Mouse (Mus musculus): ENCODE data around the gene H2-Ke6. TPM values are rescaled to one million over a fixed set of nuclear protein-coding genes. Genes with fewer than 3 reads are reported as not detected.
A peak's percentile ranks its signal among the peaks of the same experiment; 100 is the strongest.

The H2-Ke6 gene
- polyA plus RNA-seq, 1 experiment from 2014 or later: 51.6 TPM

DNA sequence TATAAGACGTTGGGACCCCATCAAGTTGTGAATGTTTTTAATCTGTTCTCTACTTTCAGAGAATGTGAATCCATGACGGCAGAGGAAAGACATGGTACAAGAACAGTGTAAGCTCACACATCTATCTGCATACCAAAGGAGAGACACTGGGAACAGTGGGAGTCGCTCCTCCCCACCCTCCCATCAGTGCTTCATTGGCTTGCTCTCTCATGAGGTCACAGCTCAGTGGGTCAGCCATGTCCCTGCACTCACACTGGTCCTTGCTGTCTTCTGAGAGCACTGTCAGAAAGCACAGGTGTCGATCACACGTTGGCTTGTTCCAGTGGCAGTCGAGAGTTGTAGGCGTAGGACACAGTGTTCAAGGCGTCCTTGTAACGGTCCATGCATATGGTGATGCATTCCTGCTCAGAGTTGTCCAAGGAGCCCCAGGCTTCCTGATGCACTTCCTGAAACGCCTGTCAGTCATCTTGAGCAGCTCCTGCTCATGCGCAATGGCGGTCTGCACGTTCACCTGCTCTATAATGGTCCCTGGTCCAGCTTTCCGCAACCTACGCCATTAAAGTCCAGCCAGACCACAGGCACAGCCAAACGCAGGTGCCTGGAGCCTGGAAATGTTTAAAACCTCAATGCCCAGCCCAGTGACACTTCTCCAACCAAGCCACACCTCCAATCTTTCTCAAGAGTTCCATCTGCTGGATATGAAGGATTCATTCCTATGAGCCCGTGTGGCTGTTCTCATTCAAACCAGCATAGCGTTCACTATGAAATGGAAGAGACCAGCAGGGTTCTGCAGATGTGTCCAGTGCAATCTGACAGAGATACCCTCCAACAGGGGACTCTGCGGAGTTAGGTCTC, 47.5 kb downstream of the H2-Ke6 start:
- H3K9ac ChIP-seq (replicated peaks): no peak overlapping the region
- 72% methylated on average over 19 of the region's 19 CpGs for WGBS (ENCODE audit: insufficient replicate concordance)
- H3K36me3 ChIP-seq (replicated peaks; ENCODE audit: insufficient read depth, low read length): no peaks in the 10 kb centered on the region
- no peak for TF ChIP-seq CTCF (IDR thresholded peaks at IDR 0.05; ENCODE audit: low read depth)
- no peak for TF ChIP-seq EP300 (IDR thresholded peaks at IDR 0.05; ENCODE audit: low read depth)
- peaks cover 7% of the 10 kb centered on the region; the same call in 1 of the 2 replicates for H3K27me3 ChIP-seq (ENCODE audit: insufficient read depth, low read length)
- ATAC-seq (no peak), DNase-seq (no peak)
- H3K4me2 ChIP-seq (ENCODE audit: low read depth, low read length): peak overlapping the region; percentile 74; the same call in 1 of the 2 replicates
- H3K4me1 ChIP-seq (ENCODE audit: insufficient read depth): peaks cover 26% of the 10 kb centered on the region
- H3K27ac ChIP-seq (ENCODE audit: low read depth): peak overlapping the region; percentile 91
- no peaks in the 10 kb centered on the region for H3K9me3 ChIP-seq (ENCODE audit: low read length)
- H3K4me3 ChIP-seq (ENCODE audit: low read depth, low read length): no peak overlapping the region

DNA sequence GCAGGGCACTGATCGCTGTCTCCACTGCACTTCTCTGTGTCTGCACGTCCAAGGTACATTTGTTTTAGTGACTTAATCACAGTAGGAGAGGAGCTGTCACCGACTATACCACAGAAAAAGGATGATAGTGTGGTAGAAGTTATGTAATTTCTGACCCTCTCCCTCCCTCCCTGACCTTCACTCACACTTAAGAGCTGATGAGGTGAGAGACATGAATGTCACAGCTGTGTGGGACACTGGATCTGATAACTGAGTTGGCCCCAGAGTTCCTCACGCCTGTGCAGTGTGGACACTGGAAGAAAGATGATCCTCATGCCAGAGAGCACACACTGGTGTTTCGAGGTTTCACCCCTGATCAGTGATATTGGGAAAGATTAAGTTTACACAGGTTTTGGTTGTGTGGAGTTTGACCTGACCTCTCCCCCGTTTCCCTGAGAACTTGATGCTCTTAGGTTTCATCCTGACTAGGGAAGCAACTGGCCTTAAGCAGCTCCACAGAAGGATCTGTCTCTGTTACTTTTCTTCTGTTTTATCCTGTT, 48.3 kb downstream of the H2-Ke6 start:
- 50% methylated on average over 6 of the region's 6 CpGs for WGBS (ENCODE audit: insufficient replicate concordance)
- peaks cover 7% of the 10 kb centered on the region; the same call in 1 of the 2 replicates for H3K27me3 ChIP-seq (ENCODE audit: insufficient read depth, low read length)
- no peaks in the 10 kb centered on the region for H3K36me3 ChIP-seq (replicated peaks; ENCODE audit: insufficient read depth, low read length)
- peak overlapping the region; percentile 90; the same call in 1 of the 2 replicates for H3K4me2 ChIP-seq (ENCODE audit: low read depth, low read length)
- DNase-seq: no peak
- ATAC-seq: peak; percentile 8; the same call in 1 of the 2 replicates
- H3K9me3 ChIP-seq (ENCODE audit: low read length): no peaks in the 10 kb centered on the region
- H3K4me3 ChIP-seq (ENCODE audit: low read depth, low read length): no peak overlapping the region
- H3K27ac ChIP-seq (ENCODE audit: low read depth): peak overlapping the region; percentile 91
- TF ChIP-seq EP300 (IDR thresholded peaks at IDR 0.05; ENCODE audit: low read depth): no peak
- TF ChIP-seq CTCF (IDR thresholded peaks at IDR 0.05; ENCODE audit: low read depth): no peak
- peak overlapping the region; percentile 68; the same call in 1 of the 2 replicates for H3K9ac ChIP-seq (replicated peaks)
- H3K4me1 ChIP-seq (ENCODE audit: insufficient read depth): peaks cover 26% of the 10 kb centered on the region

DNA sequence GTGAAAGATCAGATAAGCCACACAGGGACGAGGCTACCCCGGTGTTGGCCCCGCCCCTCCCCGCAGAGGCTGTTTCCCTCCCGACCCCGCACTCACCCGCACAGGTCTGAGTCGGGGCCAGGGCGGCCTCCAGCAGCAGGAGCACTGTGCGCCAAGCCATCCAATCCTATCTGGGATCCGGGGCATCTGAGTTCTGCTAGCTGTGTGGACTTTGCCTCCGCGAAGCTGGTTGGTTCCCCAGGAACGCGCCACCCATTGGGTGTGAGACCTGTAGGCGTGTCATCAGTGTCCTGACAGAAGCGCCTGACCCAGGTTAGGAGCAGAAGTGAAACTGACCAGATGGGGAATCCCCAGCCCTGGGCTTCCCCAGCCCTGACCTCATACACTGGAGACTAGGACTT, 49.2 kb downstream of the H2-Ke6 start:
- Histone ChIP-seq H3K36me3 (replicated peaks; ENCODE audit: insufficient read depth, low read length) (no peaks in the 10 kb centered on the region), H3K27ac (ENCODE audit: low read depth) (peak overlapping the region; percentile 91)
- ATAC-seq: peak; percentile 89

DNA sequence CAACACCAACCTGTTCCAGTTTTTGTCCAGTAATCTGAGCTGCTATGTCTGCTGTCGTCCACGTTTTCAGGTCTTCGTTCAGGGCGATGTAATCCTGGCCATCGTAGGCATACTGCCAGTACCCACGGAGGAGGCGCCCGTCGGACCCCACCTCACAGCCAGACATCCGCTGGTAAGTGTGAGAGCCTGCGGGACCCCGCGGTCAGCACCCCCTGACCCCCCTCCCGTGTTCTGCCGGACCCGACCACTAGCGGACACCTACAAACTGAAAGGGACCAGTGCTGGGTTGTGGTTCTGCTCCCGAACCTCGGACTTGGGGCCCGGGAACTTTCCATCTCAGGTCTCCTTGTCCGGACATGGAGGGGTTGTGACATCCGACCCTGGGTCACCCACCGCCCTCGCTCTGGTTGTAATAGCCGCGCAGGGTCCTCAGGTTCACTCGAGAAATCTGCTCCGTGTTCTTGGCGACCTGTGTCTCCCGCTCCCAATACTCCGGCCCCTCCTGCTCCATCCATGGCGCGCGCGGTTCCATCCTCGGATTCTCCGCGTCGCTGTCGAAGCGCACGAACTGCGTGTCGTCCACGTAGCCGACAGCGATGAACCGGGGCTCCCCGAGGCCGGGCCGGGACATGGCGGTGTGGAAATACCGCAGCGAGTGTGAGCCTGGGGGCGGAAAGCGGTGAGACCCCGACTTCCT, 49.9 kb downstream of the H2-Ke6 start:
- no peak for TF ChIP-seq CTCF (IDR thresholded peaks at IDR 0.05; ENCODE audit: low read depth)
- H3K4me3 ChIP-seq (ENCODE audit: low read depth, low read length): peak overlapping the region; percentile 68
- no peaks in the 10 kb centered on the region for H3K9me3 ChIP-seq (ENCODE audit: low read length)
- peak; percentile 3 for ATAC-seq
- DNase-seq: no peak
- peaks cover 7% of the 10 kb centered on the region; the same call in 1 of the 2 replicates for H3K27me3 ChIP-seq (ENCODE audit: insufficient read depth, low read length)
- WGBS (ENCODE audit: insufficient replicate concordance): 3% methylated on average over 57 of the region's 57 CpGs
- peak overlapping the region; percentile 68 for H3K9ac ChIP-seq (replicated peaks)
- H3K4me1 ChIP-seq (ENCODE audit: insufficient read depth): peaks cover 26% of the 10 kb centered on the region
- peak overlapping the region; percentile 91 for H3K27ac ChIP-seq (ENCODE audit: low read depth)
- no peaks in the 10 kb centered on the region for H3K36me3 ChIP-seq (replicated peaks; ENCODE audit: insufficient read depth, low read length)
- peak overlapping the region; percentile 90 for H3K4me2 ChIP-seq (ENCODE audit: low read depth, low read length)

More for the DNA sequence above, 49.2 kb downstream of the H2-Ke6 start:
- peak overlapping the region; percentile 90 for H3K4me2 ChIP-seq (ENCODE audit: low read depth, low read length)
- H3K4me3 ChIP-seq (ENCODE audit: low read depth, low read length): peak overlapping the region; percentile 68
- H3K9ac ChIP-seq (replicated peaks): peak overlapping the region; percentile 68
- peaks cover 26% of the 10 kb centered on the region for H3K4me1 ChIP-seq (ENCODE audit: insufficient read depth)
- H3K27me3 ChIP-seq (ENCODE audit: insufficient read depth, low read length): peaks cover 7% of the 10 kb centered on the region; the same call in 1 of the 2 replicates
- H3K9me3 ChIP-seq (ENCODE audit: low read length): no peaks in the 10 kb centered on the region
- TF ChIP-seq EP300 (IDR thresholded peaks at IDR 0.05; ENCODE audit: low read depth) (peak; percentile 62), CTCF (IDR thresholded peaks at IDR 0.05; ENCODE audit: low read depth) (no peak)
- WGBS (ENCODE audit: insufficient replicate concordance): under 1% methylated on average over 16 of the region's 17 CpGs
- DNase-seq: peak; percentile 89

MicroRNAs encoded within 50 kb of the gene (microRNA counts, 519-probe panel; counts per million panel counts)
- not detected for microRNA mmu-miR-219

Small RNA genes within 50 kb of the gene (microRNA-seq; reads per million reads assigned to microRNA genes)
- gene Mir219a-1: not detected
- not detected for gene Mir219c

Other genes with a start within 250 kb of the H2-Ke6 start
- 64.4 and 93.5 TPM in 2 replicates for gene Angptl4, start 246.2 kb downstream of the H2-Ke6 start, polyA plus RNA-seq (2015; fragmentation: Nextera tagmentation; extraction: Ambion mirVana)
- gene Kank3, start 217.5 kb downstream of the H2-Ke6 start, polyA plus RNA-seq (2015; fragmentation: Nextera tagmentation; extraction: Ambion mirVana): 9.4 and 10.6 TPM in 2 replicates
- 699 and 710 TPM in 2 replicates for gene Rps28, start 203.5 kb downstream of the H2-Ke6 start, polyA plus RNA-seq (2015; fragmentation: Nextera tagmentation; extraction: Ambion mirVana)
- gene Ndufa7, start 203.5 kb downstream of the H2-Ke6 start, polyA plus RNA-seq (2015; fragmentation: Nextera tagmentation; extraction: Ambion mirVana): 379 and 389 TPM in 2 replicates
- 16.6 and 17.4 TPM in 2 replicates for gene Cd320, start 185.0 kb downstream of the H2-Ke6 start, polyA plus RNA-seq (2015; fragmentation: Nextera tagmentation; extraction: Ambion mirVana)
- not detected in 2 replicates for gene Gm7029, start 154.2 kb downstream of the H2-Ke6 start, polyA plus RNA-seq (2015; fragmentation: Nextera tagmentation; extraction: Ambion mirVana)
- gene Kifc1, start 137.4 kb downstream of the H2-Ke6 start, polyA plus RNA-seq (2015; fragmentation: Nextera tagmentation; extraction: Ambion mirVana): 2.6 and 3.6 TPM in 2 replicates
- 0.41 and 0.54 TPM in 2 replicates for gene Platr17, start 122.9 kb downstream of the H2-Ke6 start, polyA plus RNA-seq (2015; fragmentation: Nextera tagmentation; extraction: Ambion mirVana)
- gene Daxx, start 118.6 kb downstream of the H2-Ke6 start, polyA plus RNA-seq (2015; fragmentation: Nextera tagmentation; extraction: Ambion mirVana): 12.6 and 13.0 TPM in 2 replicates
- gene Tapbp, start 112.2 kb downstream of the H2-Ke6 start, polyA plus RNA-seq (2015; fragmentation: Nextera tagmentation; extraction: Ambion mirVana): 47.0 and 47.9 TPM in 2 replicates
- gene Zbtb22, start 112.2 kb downstream of the H2-Ke6 start, polyA plus RNA-seq (2015; fragmentation: Nextera tagmentation; extraction: Ambion mirVana): 7.1 and 7.9 TPM in 2 replicates
- gene Rgl2, start 98.5 kb downstream of the H2-Ke6 start, polyA plus RNA-seq (2015; fragmentation: Nextera tagmentation; extraction: Ambion mirVana): 6.8 and 7.4 TPM in 2 replicates
- 82.2 and 85.5 TPM in 2 replicates for gene Pfdn6, start 87.7 kb downstream of the H2-Ke6 start, polyA plus RNA-seq (2015; fragmentation: Nextera tagmentation; extraction: Ambion mirVana)
- gene Wdr46, start 87.4 kb downstream of the H2-Ke6 start, polyA plus RNA-seq (2015; fragmentation: Nextera tagmentation; extraction: Ambion mirVana): 12.7 and 12.8 TPM in 2 replicates
- gene B3galt4, start 76.6 kb downstream of the H2-Ke6 start, polyA plus RNA-seq (2015; fragmentation: Nextera tagmentation; extraction: Ambion mirVana): 2.2 and 2.4 TPM in 2 replicates
- gene Vps52, start 72.2 kb downstream of the H2-Ke6 start, polyA plus RNA-seq (2015; fragmentation: Nextera tagmentation; extraction: Ambion mirVana): 12.5 and 13.4 TPM in 2 replicates
- 1,510 and 1,549 TPM in 2 replicates for gene Rps18, start 72.1 kb downstream of the H2-Ke6 start, polyA plus RNA-seq (2015; fragmentation: Nextera tagmentation; extraction: Ambion mirVana)
- gene H2-K1, start 27.7 kb downstream of the H2-Ke6 start, polyA plus RNA-seq (2015; fragmentation: Nextera tagmentation; extraction: Ambion mirVana): 274 and 288 TPM in 2 replicates
- gene Ring1, start 3.4 kb downstream of the H2-Ke6 start, polyA plus RNA-seq (2015; fragmentation: Nextera tagmentation; extraction: Ambion mirVana): 6.0 and 7.1 TPM in 2 replicates
- 41.3 and 43.4 TPM in 2 replicates for gene Slc39a7, start 3.6 kb upstream of the H2-Ke6 start, polyA plus RNA-seq (2015; fragmentation: Nextera tagmentation; extraction: Ambion mirVana)
- 16.2 and 16.4 TPM in 2 replicates for gene Rxrb, start 3.8 kb upstream of the H2-Ke6 start, polyA plus RNA-seq (2015; fragmentation: Nextera tagmentation; extraction: Ambion mirVana)
- gene Col11a2, start 11.4 kb upstream of the H2-Ke6 start, polyA plus RNA-seq (2015; fragmentation: Nextera tagmentation; extraction: Ambion mirVana): 0.21 and 0.47 TPM in 2 replicates
- gene H2-Oa, start 64.3 kb upstream of the H2-Ke6 start, polyA plus RNA-seq (2015; fragmentation: Nextera tagmentation; extraction: Ambion mirVana): 0.72 and 0.85 TPM in 2 replicates
- 9.7 and 11.9 TPM in 2 replicates for gene H2-DMa, start 91.5 kb upstream of the H2-Ke6 start, polyA plus RNA-seq (2015; fragmentation: Nextera tagmentation; extraction: Ambion mirVana)
- gene Brd2, start 94.6 kb upstream of the H2-Ke6 start, polyA plus RNA-seq (2015; fragmentation: Nextera tagmentation; extraction: Ambion mirVana): 29.2 and 32.5 TPM in 2 replicates
- gene H2-DMb2, start 115.2 kb upstream of the H2-Ke6 start, polyA plus RNA-seq (2015; fragmentation: Nextera tagmentation; extraction: Ambion mirVana): 1.9 and 2.1 TPM in 2 replicates
- 3.9 and 4.0 TPM in 2 replicates for gene H2-DMb1, start 125.0 kb upstream of the H2-Ke6 start, polyA plus RNA-seq (2015; fragmentation: Nextera tagmentation; extraction: Ambion mirVana)
- gene Tap1, start 159.5 kb upstream of the H2-Ke6 start, polyA plus RNA-seq (2015; fragmentation: Nextera tagmentation; extraction: Ambion mirVana): 8.8 and 9.3 TPM in 2 replicates
- gene Psmb9, start 159.7 kb upstream of the H2-Ke6 start, polyA plus RNA-seq (2015; fragmentation: Nextera tagmentation; extraction: Ambion mirVana): 20.4 and 22.9 TPM in 2 replicates
- gene Psmb8, start 169.7 kb upstream of the H2-Ke6 start, polyA plus RNA-seq (2015; fragmentation: Nextera tagmentation; extraction: Ambion mirVana): 49.7 and 51.6 TPM in 2 replicates
- gene Tap2, start 175.5 kb upstream of the H2-Ke6 start, polyA plus RNA-seq (2015; fragmentation: Nextera tagmentation; extraction: Ambion mirVana): 9.8 and 10.5 TPM in 2 replicates
- 1.1 and 1.2 TPM in 2 replicates for gene H2-Ob, start 210.8 kb upstream of the H2-Ke6 start, polyA plus RNA-seq (2015; fragmentation: Nextera tagmentation; extraction: Ambion mirVana)
- 22.7 and 24.9 TPM in 2 replicates for gene H2-Ab1, start 229.6 kb upstream of the H2-Ke6 start, polyA plus RNA-seq (2015; fragmentation: Nextera tagmentation; extraction: Ambion mirVana)